Mouse (Mus musculus): Measurements from ENCODE around the gene Slc22a8.

The Slc22a8 gene

DNA sequence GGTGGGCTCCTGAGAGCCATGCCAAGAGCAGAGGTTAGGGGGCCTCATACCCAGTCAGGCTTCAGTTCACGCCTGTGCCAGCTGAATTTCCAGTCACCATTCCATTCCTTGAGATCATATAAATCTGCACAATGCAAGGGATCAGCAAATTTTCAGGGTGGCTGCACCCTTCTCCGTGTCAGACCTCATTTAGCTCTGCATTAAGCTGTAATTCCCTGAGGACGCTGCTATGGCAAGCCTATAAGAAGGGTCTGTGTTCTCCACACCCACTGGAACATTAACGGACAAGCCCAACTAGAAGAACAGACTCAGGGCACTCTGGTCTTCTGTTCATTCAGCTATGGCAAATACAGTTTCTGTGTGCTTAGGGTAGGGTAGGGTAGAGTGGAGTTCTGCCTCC lies 6.2 kb downstream of the Slc22a8 start:
- DNase-seq (ENCODE audit: low read depth, low spot score) = no peak

DNA sequence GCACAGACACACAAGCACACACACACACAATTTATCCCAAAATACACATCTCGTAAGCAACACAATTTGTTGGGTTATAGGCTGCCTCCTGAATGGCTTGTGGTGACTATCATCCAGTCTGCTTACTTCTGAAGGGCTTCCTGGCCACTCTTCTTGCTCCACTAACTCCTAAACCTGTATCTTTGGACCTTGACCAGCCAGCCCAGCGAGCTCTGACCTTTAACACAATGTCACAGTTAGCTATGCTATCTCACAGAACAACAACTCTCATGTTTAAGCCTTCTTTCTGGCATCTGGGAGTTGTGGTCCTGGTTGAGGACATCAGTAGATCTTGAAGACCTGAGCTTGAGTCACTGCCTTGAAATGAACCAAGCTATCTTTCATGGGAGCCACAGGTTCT lies 8.2 kb downstream of the Slc22a8 start:
- DNase-seq (ENCODE audit: low read depth, low spot score) = no peak

DNA sequence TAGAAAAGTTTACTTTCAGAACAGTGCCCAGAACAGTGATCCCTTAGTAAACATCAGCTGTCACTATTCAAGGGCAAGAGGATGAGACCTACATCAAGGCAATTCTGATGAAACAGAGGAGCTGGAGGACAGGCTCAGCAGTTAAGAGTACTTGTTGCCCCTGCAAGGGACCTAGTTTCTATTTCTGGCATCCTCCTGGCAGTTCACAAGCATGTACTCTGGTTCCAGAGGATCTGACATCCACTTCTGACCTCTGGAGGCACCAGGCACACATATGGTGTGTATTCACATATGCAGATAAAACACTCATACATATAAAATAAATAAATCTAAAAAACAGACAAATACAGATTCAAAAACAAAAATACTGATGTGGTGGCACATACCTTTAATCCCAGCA lies 10.9 kb downstream of the Slc22a8 start:
- no peak for DNase-seq (ENCODE audit: low read depth, low spot score)

DNA sequence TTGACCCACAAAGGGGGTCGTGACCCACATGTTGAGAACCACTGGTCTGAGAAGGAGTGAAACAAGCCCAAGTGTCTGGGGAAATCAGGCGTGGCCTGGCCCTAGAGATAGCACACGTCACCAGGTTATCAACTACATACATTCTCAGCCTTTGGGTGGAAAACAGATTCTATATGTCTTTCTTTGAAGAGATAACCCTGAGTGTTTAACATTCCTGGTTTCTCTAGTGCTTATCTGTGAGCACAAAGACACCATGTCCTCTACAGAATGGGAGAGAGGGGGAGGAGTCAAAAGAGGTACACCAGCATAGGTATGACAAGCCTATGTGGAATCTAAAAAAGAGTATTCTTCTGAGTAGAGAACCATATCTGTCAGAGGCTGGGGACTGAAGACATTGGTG lies 11.9 kb downstream of the Slc22a8 start:
- DNase-seq (ENCODE audit: low read depth, low spot score) = no peak

DNA sequence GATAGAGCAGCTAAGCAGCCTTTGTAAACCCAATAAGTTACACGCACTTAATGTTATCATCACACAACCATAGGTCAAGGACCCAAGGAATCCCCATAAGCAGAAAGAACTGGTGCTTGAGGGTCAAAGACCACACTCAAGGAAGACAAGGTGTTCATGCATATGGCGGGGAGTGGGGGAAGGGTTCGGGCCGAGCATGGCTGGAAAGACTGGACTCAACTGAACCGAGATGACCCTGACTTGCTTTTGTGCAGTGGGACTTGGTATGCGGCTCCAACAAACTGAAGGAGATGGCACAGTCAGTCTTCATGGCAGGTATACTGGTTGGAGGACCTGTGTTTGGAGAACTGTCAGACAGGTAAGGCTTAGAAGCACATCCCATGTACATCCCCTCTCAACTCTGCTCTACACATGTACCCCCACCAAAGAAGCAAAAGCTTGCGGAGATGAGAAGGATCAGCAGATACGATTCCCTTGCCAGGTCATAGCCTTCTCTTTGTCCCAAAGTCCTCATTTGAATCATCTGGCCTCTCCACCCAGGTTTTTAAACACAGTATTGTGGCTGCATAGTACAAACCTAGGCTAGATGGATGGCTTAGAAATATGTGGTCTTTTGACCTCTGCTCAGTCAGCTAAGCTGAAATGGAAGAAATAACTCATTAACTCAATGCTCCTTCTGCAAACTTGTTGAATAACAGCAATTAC lies 13.6 kb downstream of the Slc22a8 start:
- DNase-seq (ENCODE audit: low read depth, low spot score) = no peak

DNA sequence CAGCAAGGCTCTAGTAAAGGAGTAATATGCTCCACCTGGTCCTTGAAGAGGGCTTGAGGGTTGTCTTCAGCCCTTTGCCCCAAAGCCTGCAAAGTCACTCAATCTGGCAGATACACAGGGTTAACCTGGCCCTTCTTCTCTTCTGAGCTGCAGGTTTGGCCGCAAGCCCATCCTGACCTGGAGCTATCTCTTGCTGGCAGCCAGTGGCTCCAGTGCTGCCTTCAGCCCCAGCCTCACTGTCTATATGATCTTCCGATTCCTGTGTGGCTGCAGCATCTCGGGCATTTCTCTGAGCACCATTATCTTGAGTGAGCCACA lies 14.1 kb downstream of the Slc22a8 start:
- DNase-seq (ENCODE audit: low read depth, low spot score) = no peak

DNA sequence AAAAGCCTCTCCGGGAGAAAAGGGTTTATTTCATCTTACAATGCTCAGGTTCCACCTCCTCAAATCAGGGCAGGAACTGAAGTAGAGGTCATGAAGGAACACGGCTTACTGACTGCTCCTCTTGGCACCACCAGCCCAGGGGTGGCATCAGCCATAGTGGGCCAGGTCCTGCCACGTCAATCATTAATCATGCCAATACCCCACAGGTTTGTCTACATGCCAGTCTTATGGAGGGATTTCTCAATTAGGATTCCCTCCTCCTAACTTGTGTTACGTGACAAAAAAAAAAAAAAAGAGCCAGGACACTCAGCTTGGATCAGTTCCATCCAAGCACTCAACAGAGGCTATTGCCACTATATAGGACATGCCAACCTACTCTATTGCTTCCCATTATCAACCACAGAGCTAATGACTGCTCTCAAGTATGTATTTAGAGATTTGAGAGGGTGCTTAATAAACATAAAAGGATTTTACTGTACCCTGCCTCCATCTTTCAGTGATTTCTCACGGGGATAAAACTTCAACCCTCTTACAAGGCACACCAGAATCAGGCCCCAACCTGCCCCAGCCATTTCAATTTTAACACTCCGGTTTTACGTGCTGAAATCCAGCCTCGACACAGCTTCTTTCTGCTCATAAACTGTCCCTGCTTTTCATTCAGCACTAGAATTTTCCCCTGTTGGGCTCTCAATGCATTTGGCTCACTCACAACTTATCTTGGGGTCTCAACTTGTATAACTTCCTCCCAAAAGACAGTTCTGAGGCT lies 20.5 kb downstream of the Slc22a8 start:
- no peak for DNase-seq (ENCODE audit: low read depth, low spot score)

DNA sequence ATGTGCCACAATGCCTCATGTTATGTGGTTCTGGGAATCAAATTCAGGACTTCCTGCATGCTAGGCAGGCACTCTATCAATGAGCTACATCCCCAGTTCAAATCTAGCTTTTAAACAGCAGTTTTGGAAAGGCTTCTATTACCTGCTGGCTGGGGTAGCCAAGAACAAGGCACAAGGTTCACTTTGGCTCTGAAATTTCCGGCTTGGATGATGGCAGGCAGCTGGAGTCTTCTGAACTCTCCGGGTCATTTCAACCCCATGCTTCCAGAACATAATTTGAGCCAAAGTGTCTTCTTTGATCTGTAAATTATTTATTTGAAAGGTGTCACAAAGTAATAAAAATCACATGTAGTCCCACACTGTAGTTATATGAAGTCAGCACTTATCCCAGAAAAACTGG lies 22.1 kb downstream of the Slc22a8 start:
- no peak for DNase-seq (ENCODE audit: low read depth, low spot score)

DNA sequence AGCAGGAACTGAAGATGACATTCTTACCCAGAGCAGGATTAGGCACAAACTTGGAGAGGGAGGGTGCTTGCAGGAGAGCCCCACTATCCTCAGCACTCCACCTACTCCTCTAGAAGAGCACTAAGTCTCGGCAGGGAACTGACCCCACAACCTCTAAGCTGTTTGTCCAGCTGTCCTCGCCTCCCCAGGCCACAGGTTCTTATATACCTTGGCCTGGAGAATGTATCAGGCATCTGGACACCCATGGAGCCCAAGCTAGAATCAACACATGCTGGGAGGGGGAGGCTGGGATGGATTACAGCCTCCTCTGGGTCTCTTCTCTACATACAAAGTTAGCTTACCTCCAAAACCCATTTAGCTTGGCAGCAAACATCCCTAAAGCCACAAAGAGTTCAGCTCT lies 23.3 kb downstream of the Slc22a8 start:
- DNase-seq (ENCODE audit: low read depth, low spot score) = peak; percentile 21

DNA sequence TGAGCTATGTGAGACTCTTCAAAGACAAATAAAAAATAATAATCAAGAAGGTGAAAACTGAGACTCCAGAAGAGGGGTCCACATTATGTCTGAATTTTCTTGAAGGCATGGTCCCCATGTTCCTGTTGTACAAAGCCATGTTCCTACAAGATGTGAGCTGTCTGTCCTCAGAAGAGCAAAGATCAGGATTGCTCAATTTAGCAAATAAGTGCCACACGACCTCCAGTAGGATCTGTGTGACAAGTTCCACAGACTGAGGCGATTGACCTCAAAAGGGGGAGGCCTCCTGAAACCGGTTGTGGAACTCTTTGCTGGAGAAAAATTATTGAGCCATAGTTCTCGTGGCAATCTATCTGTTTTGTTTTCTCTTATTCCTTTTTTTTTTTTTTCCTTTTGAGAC lies 25.3 kb downstream of the Slc22a8 start:
- no peak for DNase-seq (ENCODE audit: low read depth, low spot score)

DNA sequence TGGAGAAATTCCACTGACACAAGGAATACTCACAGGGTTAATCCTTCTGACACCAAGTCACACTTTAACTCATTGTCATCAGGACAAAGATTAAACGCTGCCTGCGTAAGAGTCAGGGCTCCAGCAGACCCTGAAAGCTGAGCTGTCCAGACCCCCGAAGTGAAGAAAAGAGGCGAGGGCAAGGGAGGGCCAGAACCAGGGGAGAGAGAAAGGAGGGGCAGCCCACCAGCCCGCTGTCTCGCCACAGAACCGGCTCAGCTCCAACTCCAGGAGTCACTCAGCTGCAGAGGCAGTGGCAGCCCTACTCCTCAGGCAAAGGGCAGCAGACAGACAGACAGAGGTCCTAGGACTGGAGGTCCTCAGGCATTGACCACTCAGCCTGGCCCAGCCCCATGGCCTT lies 26.9 kb downstream of the Slc22a8 start, which contains the start of gene Slc22a6:
Gene Slc22a6, plus strand, starts transcription at position 136 of the 400 bp plus-strand sequence.
- no peak for DNase-seq (ENCODE audit: low read depth, low spot score)

DNA sequence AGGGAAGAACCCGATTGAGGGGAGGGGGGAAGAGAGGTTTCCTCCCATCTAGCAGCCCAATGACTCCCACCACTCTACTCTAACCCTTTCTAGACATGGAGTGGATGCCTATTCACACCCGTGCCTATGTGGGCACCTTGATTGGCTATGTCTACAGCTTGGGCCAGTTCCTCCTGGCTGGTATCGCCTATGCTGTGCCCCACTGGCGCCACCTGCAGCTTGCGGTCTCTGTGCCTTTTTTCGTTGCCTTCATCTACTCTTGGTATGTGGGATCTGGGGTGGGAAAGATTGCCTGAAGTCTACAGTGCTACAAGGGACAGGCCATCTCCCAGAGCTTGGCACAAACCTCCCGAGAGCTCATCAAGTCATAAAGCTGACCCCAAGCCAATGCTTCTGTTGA lies 30.0 kb downstream of the Slc22a8 start:
- no peak for DNase-seq (ENCODE audit: low read depth, low spot score)

DNA sequence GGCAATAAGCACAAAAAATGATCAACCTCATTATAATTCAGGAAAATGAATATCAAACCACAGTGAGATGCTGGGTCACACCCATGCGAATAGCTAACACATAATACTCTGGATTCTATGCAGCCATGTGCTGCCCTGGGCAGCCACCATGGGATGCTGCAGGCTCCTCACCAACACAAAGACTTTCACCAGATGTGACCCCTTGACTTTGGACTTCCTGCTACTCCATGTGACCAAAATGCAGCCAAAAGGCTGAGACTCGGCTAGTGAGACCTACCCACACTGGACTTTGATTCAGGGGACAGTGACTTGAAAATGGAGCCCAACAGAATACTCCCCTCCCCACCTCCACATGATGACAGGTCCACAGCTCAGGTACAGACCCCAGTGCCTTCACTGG lies 39.2 kb downstream of the Slc22a8 start:
- no peak for DNase-seq (ENCODE audit: low read depth, low spot score)

DNA sequence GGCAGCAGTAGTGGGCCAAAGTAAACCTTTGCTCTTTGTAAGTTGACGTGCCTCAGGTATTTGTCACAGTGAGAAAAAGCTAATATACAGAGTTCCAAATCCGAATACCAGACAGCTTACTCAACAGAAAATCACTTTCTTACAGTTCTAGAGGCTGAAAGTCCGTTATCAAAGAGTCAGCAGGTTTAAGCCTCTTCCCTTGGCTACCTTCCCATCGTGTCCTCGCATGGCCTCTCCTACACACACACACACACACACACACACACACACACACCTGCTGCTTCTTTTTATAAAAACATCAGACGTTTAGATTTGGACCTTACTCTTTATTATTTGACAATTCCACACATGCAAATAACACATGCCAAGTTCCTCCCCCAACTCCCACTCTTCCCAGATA lies 39.8 kb downstream of the Slc22a8 start:
- no peak for DNase-seq (ENCODE audit: low read depth, low spot score)

DNA sequence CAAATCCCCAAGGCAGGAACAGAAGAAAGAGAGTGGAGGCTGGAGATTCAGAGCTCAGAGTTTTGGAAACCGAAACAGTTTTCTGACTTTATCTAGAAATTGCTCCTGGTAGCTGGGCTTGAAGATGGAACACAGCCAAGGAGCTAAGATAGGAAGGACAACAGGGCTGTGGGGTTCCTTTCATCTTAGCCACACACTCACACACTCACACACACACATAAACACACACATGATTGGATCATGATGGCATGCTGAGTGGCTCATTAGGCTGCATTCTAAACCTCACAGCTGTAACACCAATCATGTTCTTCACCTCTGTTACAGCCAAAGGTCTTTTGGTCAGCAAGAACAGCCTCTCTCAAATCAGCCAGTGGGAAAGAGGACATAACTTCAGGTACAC lies 41.0 kb downstream of the Slc22a8 start:
- no peak for DNase-seq (ENCODE audit: low read depth, low spot score)

DNA sequence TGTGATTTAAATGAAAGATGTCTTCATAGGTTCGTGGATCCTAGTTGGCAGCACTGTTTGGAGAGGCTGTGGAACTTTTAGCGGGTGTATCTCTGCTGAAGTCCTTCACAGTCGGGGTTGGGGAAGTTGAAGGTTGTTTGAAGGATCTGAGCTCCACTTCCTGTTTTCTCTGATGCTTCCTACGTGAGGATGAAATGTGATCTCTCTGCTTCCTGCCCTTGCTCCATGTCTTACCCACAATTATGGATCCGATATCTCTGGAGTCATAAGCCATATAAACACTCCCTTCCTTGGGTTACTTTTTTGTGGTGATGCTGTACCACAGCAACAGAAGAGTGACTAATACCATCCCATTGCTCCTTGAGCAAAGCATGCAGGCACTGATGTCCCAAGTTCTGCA lies 51.0 kb downstream of the Slc22a8 start:
- no peak for DNase-seq (ENCODE audit: low read depth, low spot score)

DNA sequence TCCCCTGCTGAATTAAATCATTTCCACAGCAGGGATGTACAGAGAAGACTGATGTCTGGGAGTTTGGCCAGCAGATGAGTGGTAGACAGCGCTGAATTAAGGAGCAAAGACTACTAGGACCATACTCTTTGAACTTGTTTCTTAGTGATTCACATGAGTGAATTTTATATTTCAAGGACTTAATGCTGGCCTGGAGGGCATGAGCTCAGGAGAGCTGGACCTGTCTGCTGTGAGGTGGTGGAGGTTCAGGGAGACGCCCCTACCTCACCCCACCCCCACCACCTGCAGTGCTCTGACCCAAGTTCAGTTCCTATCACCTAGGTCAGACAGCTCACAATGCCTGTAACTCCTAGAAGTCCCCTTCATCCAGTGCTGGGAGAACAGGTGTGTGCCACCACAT lies 55.3 kb downstream of the Slc22a8 start:
- DNase-seq (ENCODE audit: low read depth, low spot score) = no peak

DNA sequence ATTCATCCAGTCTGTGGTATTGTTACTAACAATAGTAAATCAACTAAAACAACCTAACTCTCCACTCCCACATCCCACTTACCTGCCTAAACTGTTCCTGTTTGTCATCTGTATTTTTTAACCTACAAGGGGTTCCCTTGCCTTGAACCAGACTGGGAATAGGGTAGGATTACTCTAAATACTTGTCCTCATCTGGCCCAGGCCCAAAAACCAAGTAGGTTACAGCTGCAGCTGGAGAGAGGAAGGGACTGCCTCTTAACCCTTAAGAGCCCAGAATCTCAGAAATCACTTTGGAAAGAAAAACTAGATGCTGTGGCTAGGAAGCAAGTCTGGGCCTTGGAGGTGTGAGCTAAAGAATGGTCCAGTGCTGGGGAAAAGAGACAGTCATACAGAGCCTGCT lies 64.8 kb downstream of the Slc22a8 start:
- DNase-seq (ENCODE audit: low read depth, low spot score) = no peak

DNA sequence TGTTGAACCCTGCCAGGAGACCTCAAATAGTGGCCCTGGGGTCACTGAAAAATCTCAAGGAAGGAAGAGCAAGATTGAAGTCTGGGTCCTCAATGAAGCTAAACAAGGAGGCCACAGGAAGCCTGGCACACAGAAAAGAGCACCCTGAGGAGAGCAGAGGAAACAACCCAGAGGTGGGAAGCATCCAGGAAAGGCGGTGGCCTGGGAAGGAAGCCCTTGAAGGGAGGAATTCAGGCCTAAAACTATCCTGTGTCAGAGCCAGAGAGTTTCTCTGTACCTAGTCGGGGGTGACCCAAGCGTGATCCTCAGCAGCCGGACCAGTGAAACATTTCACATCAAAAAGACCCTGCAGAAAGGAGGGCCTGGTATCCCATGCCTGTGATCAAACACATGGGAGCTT lies 65.3 kb downstream of the Slc22a8 start:
- DNase-seq (ENCODE audit: low read depth, low spot score) = no peak
